Mouse (Mus musculus): ENCODE measurements around the gene Imp3. TPM values are rescaled to one million over a fixed set of nuclear protein-coding genes. Genes with fewer than 3 reads are reported as not detected.
A peak's percentile ranks its signal among the peaks of the same experiment; 100 is the strongest.
"Not testable (repeated sequence)": the region's sequence is repeated elsewhere in the genome, so short reads cannot be mapped to it uniquely, and the experiment has no call there.

Gene Imp3
- polyA plus RNA-seq, 1 experiment from 2014 or later, result 69.6 TPM

GRCm38 (mm10) chr9:56924651-56925027, 12.6 kb upstream of the Imp3 start:
- Histone ChIP-seq H3K36me3 (replicated peaks) (peaks cover 13% of the 10 kb centered on the region), H3K4me2 (peak overlapping the region; percentile 43), H3K27me3 (peaks cover 3% of the 10 kb centered on the region; the same call in 1 of the 2 replicates), H3K4me3 (replicated peaks) (peak overlapping the region; percentile 17), H3K9ac (0 out of 2 replicates have a peak overlapping the region, but pooled peaks have one; percentile 26), H3K27ac (no peak overlapping the region), H3K4me1 (peaks cover 51% of the 10 kb centered on the region), H3K9me3 (0 out of 2 replicates have a peak, but pooled peaks cover 6% of the 10 kb centered on the region)
- no peak for ATAC-seq (ENCODE audit: low FRiP score)
- WGBS, result 49% methylated on average over 7 of the region's 7 CpGs

- ATAC-seq (ENCODE audit: low FRiP score), result no peak
- Histone ChIP-seq H3K4me2 (peak overlapping the region; percentile 43), H3K9ac (no peak overlapping the region), H3K36me3 (replicated peaks) (peaks cover 13% of the 10 kb centered on the region), H3K4me3 (replicated peaks) (peak overlapping the region; percentile 17; the same call in 1 of the 2 replicates), H3K4me1 (peaks cover 51% of the 10 kb centered on the region), H3K27ac (no peak overlapping the region), H3K9me3 (0 out of 2 replicates have a peak, but pooled peaks cover 6% of the 10 kb centered on the region), H3K27me3 (peaks cover 11% of the 10 kb centered on the region; the same call in 1 of the 2 replicates)
- WGBS, result 93% methylated on average over 26 of the region's 26 CpGs
Observed at GRCm38 (mm10) chr9:56925291-56926024, 11.8 kb upstream of the Imp3 start.

- peaks cover 13% of the 10 kb centered on the region for H3K36me3 ChIP-seq (replicated peaks)
- no peak overlapping the region for H3K27ac ChIP-seq
- peaks cover 51% of the 10 kb centered on the region for H3K4me1 ChIP-seq
- H3K4me3 ChIP-seq (replicated peaks), result no peak overlapping the region
- 98% methylated on average over 10 of the region's 10 CpGs for WGBS
- H3K4me2 ChIP-seq, result no peak overlapping the region
- no peak for ATAC-seq (ENCODE audit: low FRiP score)
- H3K9me3 ChIP-seq, result 0 out of 2 replicates have a peak, but pooled peaks cover 6% of the 10 kb centered on the region
- H3K27me3 ChIP-seq, result peaks cover 13% of the 10 kb centered on the region; the same call in 1 of the 2 replicates
- H3K9ac ChIP-seq, result no peak overlapping the region
Observed at GRCm38 (mm10) chr9:56926025-56926360, 11.3 kb upstream of the Imp3 start.

- Histone ChIP-seq H3K4me1 (peaks cover 51% of the 10 kb centered on the region), H3K4me3 (replicated peaks) (no peak overlapping the region; the same call in 1 of the 2 replicates), H3K9me3 (0 out of 2 replicates have a peak, but pooled peaks cover 5% of the 10 kb centered on the region), H3K27me3 (peaks cover 13% of the 10 kb centered on the region; the same call in 1 of the 2 replicates), H3K9ac (no peak overlapping the region; the same call in 1 of the 2 replicates), H3K4me2 (peak overlapping the region; percentile 72), H3K36me3 (replicated peaks) (peaks cover 12% of the 10 kb centered on the region), H3K27ac (no peak overlapping the region)
- WGBS, result 92% methylated on average over 10 of the region's 10 CpGs
- no peak for ATAC-seq (ENCODE audit: low FRiP score)
Observed at GRCm38 (mm10) chr9:56926387-56926786, 10.9 kb upstream of the Imp3 start.

GRCm38 (mm10) chr9:56927191-56928012, 9.9 kb upstream of the Imp3 start:
- peak; percentile 33; the same call in 1 of the 2 replicates for ATAC-seq (ENCODE audit: low FRiP score)
- peak overlapping the region; percentile 86 for H3K27ac ChIP-seq
- peak overlapping the region; percentile 55 for H3K4me3 ChIP-seq (replicated peaks)
- peaks cover 51% of the 10 kb centered on the region for H3K4me1 ChIP-seq
- WGBS, result under 1% methylated on average over 35 of the region's 35 CpGs
- H3K36me3 ChIP-seq (replicated peaks), result peaks cover 2% of the 10 kb centered on the region; the same call in 1 of the 2 replicates
- H3K9me3 ChIP-seq, result no peaks in the 10 kb centered on the region
- H3K9ac ChIP-seq, result peak overlapping the region; percentile 71
- peak overlapping the region; percentile 72 for H3K4me2 ChIP-seq
- H3K27me3 ChIP-seq, result peaks cover 13% of the 10 kb centered on the region; the same call in 1 of the 2 replicates

- Histone ChIP-seq H3K4me2 (peak within 1 kb of the TSS; percentile 72), H3K9me3 (no peaks in the 10 kb centered on the region), H3K36me3 (replicated peaks) (no peaks in the 10 kb centered on the region), H3K27ac (peak within 1 kb of the TSS; percentile 86), H3K4me3 (replicated peaks) (peak within 1 kb of the TSS; percentile 55), H3K9ac (peak within 1 kb of the TSS; percentile 71), H3K27me3 (peaks cover 13% of the 10 kb centered on the region; the same call in 1 of the 2 replicates), H3K4me1 (peaks cover 48% of the 10 kb centered on the region)
- WGBS, result under 1% methylated on average over 50 of the region's 50 CpGs
- ATAC-seq (ENCODE audit: low FRiP score), result peak; percentile 87
Observed at GRCm38 (mm10) chr9:56928041-56928811, 9.0 kb upstream of the Imp3 start, which contains the start of gene Snx33. Gene Snx33 (minus strand): TSS chr9:56928371.

GRCm38 (mm10) chr9:56929496-56929895, 7.8 kb upstream of the Imp3 start:
- Histone ChIP-seq H3K4me2 (no peak overlapping the region), H3K4me3 (replicated peaks) (no peak overlapping the region), H3K27me3 (peaks cover 13% of the 10 kb centered on the region; the same call in 1 of the 2 replicates), H3K4me1 (peaks cover 35% of the 10 kb centered on the region), H3K9ac (no peak overlapping the region), H3K36me3 (replicated peaks) (no peaks in the 10 kb centered on the region), H3K9me3 (no peaks in the 10 kb centered on the region), H3K27ac (no peak overlapping the region)
- no peak for ATAC-seq (ENCODE audit: low FRiP score)
- 71% methylated on average over 4 of the region's 4 CpGs for WGBS

GRCm38 (mm10) chr9:56930556-56930955, 6.7 kb upstream of the Imp3 start:
- H3K4me1 ChIP-seq, result peaks cover 24% of the 10 kb centered on the region
- 84% methylated on average over 1 of the region's 1 CpGs for WGBS
- H3K27ac ChIP-seq, result no peak overlapping the region
- peaks cover 13% of the 10 kb centered on the region; the same call in 1 of the 2 replicates for H3K27me3 ChIP-seq
- H3K36me3 ChIP-seq (replicated peaks), result no peaks in the 10 kb centered on the region
- H3K4me2 ChIP-seq, result no peak overlapping the region
- ATAC-seq (ENCODE audit: low FRiP score), result no peak
- H3K9me3 ChIP-seq, result no peaks in the 10 kb centered on the region
- H3K9ac ChIP-seq, result no peak overlapping the region
- H3K4me3 ChIP-seq (replicated peaks), result no peak overlapping the region

- no peaks in the 10 kb centered on the region for H3K36me3 ChIP-seq (replicated peaks)
- H3K9me3 ChIP-seq, result no peaks in the 10 kb centered on the region
- no peak overlapping the region for H3K9ac ChIP-seq
- H3K4me1 ChIP-seq, result peaks cover 13% of the 10 kb centered on the region
- H3K27me3 ChIP-seq, result no peaks in the 10 kb centered on the region
- 0 out of 2 replicates have a peak overlapping the region, but pooled peaks have one; percentile 51 for H3K27ac ChIP-seq
- no peak; the same call in 1 of the 2 replicates for ATAC-seq (ENCODE audit: low FRiP score)
- H3K4me2 ChIP-seq, result peak overlapping the region; percentile 54
- WGBS, result 21% methylated on average over 6 of the region's 6 CpGs
- peak overlapping the region; percentile 82 for H3K4me3 ChIP-seq (replicated peaks)
Observed at GRCm38 (mm10) chr9:56936861-56937222, 433 bp upstream of the Imp3 start.

GRCm38 (mm10) chr9:56938374-56938773, 1.1 kb downstream of the Imp3 start:
- peak overlapping the region; percentile 92 for H3K4me2 ChIP-seq
- H3K27me3 ChIP-seq, result no peaks in the 10 kb centered on the region
- H3K9me3 ChIP-seq, result no peaks in the 10 kb centered on the region
- WGBS, result 8% methylated on average over 7 of the region's 7 CpGs
- H3K9ac ChIP-seq, result peak overlapping the region; percentile 83
- no peak overlapping the region for H3K27ac ChIP-seq
- H3K36me3 ChIP-seq (replicated peaks), result no peaks in the 10 kb centered on the region
- no peak for ATAC-seq (ENCODE audit: low FRiP score)
- H3K4me1 ChIP-seq, result peaks cover 13% of the 10 kb centered on the region
- peak overlapping the region; percentile 82 for H3K4me3 ChIP-seq (replicated peaks)

- H3K4me3 ChIP-seq (replicated peaks); H3K27me3 ChIP-seq; H3K36me3 ChIP-seq (replicated peaks); H3K4me2 ChIP-seq; H3K27ac ChIP-seq; ATAC-seq (ENCODE audit: low FRiP score); H3K9ac ChIP-seq; H3K9me3 ChIP-seq: not testable (repeated sequence)
- peaks cover 14% of the 10 kb centered on the region for H3K4me1 ChIP-seq
- WGBS, result 25% methylated on average over 3 of the region's 3 CpGs
Observed at GRCm38 (mm10) chr9:56947481-56947880, 10.2 kb downstream of the Imp3 start.
